Mouse (Mus musculus): ENCODE results near the gene Lasp1.

Gene Lasp1

DNA sequence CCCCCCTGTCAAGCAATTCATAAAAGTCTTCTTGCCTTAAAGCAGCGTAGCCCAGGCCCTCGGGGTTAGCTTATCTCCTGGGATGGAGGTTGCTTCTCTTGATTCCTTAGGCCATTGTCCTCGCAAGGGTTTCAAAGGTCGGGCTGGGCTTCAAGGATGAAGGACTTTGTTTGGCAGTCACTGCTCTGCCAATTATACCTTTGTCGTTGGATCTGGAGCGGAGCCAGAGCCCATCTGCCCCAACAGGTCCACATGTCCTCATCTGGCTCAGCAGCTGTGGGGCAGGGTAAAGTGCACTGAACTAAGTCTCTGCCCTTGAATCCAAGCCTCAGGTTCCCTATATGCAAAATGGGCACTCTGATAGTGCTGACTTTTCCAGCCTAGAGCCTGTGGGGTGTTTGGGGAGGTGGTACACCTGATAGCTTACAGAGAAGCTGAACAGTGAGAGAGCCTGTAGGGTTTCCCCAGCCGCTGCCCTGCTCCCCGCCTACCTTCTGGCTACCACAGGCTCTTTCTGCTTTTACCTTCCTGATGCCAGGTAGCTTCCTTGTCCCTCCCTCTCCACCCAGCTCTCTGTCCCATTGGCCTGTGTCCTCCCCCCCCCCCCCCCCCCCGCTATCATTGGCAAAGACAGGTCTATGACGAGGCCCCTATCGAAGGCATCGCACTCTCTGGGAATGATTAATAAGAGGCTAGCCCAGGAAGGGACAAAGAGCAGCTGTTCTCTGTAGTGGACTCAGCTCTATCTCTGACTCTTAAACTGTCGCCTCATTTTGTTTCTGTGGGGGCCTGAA, 13.0 kb downstream of the Lasp1 start:
- peak; percentile 64 to 78 for DNase-seq

DNA sequence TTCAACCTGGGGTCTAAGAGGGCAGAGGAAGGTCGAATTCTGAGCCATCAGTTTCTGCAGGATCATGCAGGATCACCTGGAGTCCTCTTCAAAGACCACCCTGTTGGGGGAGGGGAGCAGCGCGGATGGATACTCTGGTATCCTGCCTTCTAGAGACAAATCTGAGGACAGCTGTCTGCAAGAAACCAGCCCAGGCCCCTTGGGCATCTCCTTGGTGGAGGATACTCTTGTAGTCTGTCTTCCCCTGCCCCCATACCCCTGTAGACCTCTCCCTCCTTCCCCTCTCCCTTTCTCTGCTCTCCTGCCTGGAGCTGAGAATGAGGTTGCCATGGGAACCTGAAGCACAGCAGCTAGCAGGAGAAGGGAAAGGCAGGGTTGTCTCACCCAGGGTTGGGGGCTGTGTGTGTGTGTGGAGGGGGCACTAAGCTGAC, 13.7 kb downstream of the Lasp1 start:
- DNase-seq = peak in 1 of 2 experiments; percentile 44

DNA sequence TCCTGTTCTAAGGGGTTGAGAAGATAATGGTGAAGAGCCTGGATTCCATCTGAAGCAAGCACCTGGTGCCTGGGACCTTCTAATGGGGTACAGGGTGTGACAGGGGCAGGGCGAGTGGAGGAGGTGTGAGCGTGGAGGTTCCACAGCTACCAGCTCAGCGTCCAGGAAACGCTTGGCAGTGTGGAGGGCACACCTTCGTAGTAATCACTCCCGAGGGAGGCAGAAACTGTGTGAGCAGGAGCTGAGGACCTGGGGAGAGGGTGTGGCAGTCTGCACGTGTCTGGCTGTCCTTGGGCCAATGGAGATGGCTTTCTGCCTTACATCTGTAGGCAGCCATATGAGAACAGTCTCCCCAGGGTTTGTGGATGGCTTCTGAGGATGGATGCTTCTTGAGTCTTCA, 14.3 kb downstream of the Lasp1 start:
- no peak for DNase-seq

GRCm38 (mm10) chr11:97813746-97814515, 15.1 kb downstream of the Lasp1 start:
- peak; percentile 75 to 84 for DNase-seq

DNA sequence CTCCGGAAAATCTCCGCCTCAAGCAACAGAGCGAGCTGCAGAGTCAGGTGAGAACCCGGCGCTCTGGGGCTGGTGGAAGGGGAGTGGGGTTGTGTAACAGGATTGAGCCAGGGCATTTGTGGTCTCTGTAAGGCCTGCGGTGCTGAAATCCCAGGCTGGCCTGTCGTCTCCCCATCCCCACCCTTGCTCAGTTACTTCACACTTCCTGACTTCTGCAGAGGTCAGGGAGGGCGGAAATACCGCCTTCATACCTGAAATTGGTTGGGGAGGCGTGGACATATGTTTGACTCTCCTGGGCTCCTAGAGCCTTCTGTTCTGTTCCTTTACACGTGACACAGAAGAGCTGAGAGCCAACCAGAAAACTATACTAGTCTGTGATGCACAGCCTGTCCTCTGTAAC, 16.9 kb downstream of the Lasp1 start:
- DNase-seq = no peak

DNA sequence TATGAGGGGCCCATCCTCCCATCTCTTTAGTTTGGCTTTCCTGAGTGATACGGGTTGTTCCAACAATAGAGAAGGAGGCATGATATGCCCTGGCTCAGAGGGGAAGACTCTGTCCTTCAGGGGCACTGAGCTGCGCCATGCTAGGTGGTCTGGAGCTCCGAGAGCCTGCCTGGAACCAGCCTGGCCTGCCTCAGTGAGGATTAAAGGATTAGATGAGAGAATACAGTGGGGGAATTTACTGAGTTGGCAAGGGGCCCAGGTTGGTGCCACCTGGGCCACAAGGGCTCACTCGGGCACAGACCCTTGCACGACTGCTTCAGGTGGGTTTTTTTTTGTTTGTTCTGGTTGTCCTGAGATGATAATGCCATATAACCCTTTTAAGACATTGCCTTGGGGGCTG, 17.4 kb downstream of the Lasp1 start:
- DNase-seq = no peak

DNA sequence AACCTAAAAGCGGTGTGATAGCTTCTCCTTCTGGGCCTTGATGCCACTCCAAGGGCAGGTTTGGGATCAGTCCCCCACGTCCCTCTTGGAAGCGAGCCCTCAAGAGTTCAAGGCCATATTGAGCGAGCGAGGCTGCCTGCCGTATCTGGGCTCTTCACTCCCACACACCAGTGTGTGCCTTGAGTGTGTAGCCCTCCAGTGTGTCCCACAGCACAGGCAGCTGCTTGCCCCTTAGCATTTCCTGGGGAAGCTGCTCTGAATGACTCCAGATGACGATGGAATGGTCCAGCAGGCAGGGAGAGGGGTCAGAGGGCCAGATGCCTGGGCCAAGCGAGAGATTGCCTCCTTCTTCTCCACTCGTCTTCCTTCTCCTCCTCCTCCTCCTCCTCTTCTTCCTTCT, 18.1 kb downstream of the Lasp1 start:
- DNase-seq = peak in 1 of 2 experiments; percentile 33

GRCm38 (mm10) chr11:97817379-97817778, 18.6 kb downstream of the Lasp1 start:
- peak in 1 of 2 experiments; percentile 62 for DNase-seq

GRCm38 (mm10) chr11:97818003-97818402, 19.2 kb downstream of the Lasp1 start:
- no peak for DNase-seq

- peak; percentile 57 to 62 for DNase-seq
Measured at GRCm38 (mm10) chr11:97818571-97818970, 19.8 kb downstream of the Lasp1 start.

GRCm38 (mm10) chr11:97819102-97819501, 20.3 kb downstream of the Lasp1 start:
- no peak for DNase-seq

GRCm38 (mm10) chr11:97819923-97820322, 21.1 kb downstream of the Lasp1 start:
- DNase-seq = no peak

DNA sequence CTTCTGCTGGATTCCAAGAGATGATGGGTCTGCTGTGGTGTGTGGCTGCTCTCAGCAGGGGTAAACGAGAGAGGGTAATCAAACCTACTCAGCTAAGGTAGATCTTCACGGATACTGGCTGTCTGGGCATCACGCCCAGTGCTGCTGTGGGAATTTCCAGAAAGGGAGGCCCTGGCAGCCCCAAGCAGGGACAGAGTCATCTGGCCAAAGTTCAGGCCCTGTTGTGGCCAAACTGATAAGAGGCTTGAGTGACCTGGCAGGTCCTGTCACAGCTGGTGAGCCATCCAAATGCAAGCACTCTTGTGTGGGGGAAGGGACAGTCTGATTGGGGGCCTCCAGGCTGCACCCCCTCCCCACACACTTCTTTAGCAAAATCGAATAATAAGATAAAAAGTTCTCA, 22.0 kb downstream of the Lasp1 start:
- peak; percentile 64 to 77 for DNase-seq

DNA sequence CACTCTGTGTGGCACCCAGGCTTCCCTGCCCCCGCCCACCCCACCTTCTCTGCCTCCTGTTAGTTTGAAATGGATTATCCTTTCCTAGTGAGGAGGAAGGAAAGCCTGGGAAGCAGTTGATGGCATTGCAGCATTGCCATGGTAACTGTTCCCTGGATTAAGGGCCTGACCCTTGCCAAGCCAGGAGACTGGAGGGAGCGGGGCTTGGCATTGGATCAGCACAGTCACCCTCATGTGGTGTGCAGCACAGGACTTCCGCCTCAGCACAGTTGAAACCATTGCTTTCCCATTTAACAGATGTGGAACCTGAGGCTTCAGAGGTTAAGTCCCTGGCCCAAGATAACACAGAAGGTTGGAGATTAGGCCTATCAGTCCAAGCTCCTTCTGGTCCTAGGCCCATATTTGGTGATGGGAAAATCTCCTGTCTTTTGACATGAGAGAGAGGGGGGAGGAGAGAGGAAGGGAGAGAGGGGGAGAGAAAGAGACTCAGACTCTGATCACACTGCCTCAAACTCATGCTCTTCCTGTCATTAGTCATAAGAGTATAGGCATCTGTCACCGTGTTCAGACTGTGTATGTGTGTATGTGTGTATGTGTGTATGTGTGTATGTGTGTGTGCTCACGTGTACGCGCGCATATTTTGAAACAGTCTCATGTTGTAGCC, 22.7 kb downstream of the Lasp1 start:
- no peak for DNase-seq

DNA sequence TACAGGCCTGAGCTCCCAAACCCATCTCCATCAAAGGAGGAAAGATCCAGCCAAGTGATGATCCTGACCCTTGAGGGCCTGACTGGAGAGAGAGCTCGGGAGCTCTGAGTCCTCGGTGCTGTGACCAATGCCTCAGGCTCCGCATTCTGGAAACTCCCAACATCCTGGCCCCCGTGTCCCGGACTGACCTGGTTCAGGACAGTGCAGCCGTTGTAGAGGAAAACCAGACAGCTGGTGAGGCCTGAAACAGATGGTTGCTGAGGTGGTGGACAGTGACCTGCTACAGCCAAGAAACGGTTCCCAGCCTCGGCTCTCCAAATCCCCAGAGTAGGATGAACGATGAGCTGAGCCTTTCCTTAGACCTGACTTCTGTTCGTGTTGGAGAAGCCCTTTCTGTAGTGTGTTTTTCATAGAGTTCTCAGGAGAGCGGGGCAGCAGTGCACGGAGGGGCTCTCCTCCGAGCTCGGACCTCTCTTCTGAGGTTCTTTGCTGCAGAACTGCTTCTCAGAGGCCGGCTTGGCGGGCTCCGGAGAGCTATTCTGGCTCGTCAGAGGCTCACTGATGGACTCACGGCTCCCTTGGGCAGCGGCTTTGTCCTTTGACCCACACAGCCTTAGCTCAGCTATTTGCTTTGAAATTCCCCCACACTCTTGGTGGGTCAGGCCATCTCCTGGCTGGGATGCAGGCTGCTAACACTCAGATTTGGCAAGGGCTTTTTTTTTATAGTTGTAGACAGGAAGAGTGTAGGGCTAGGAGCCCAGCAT, 24.2 kb downstream of the Lasp1 start:
- peak; percentile 56 to 70 for DNase-seq

DNA sequence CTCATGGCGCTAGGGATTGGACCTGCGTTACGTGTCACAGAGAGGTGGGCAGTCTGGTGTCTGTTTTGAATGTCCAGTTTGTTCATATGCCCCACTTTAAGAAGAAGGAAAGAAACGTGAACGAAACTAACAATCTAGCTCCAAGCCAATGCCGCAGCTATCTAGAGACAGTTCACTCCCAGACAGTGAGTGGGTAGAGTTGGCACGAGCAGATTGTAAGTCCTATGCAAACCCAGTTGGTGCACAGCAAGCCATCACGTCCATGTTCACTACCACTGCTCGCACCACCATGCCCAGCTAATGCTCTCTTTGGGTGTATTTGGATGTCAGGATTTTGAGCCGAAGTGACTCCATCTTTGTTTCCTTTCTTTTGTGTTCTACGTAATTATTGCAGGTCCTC, 25.4 kb downstream of the Lasp1 start:
- DNase-seq = no peak

GRCm38 (mm10) chr11:97824895-97825294, 26.1 kb downstream of the Lasp1 start:
- peak in 1 of 2 experiments; percentile 47 for DNase-seq

GRCm38 (mm10) chr11:97825295-97825694, 26.5 kb downstream of the Lasp1 start:
- no peak for DNase-seq

- DNase-seq = no peak
Measured at GRCm38 (mm10) chr11:97825971-97826370, 27.2 kb downstream of the Lasp1 start.

DNA sequence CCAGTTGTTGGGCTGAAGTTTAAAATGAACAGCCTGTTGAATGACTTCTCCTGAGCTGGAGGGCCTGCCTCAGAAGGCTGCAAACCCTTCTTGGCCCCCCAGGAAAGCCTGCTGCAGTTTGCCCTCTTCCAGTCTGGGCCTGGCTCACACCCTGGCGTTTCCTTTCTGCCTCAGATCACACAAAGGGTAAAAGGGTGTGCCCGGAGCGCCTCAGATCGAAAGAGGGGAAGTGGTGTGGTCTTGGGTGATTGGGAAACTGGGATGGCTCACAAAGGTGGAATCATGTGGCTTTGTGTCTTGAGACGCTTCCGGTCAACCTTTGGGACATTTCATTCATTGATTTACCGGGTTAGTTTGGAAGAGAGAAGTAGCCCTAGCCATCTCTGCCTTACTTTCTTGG, 27.6 kb downstream of the Lasp1 start:
- DNase-seq = no peak

- no peak for DNase-seq
Measured at GRCm38 (mm10) chr11:97827654-97828053, 28.9 kb downstream of the Lasp1 start.

DNA sequence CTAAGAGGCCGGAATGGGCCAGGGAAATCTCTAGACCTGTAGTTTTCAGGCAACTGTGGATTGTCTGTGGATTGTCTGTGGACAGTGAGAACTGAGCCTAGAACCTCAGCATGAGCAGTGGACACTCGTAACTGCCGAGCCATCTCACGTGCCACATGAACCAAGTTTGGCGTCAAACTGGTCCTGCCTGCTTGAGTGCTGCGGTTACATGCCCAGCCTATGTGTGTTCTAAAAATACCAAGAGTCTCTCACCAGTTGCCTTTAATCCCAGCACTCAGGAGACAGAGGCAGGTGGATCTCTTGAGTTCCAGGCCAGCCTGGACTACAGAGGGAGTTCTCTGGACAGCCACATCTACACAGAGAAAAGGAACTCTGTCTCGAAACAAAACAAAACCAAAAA, 30.6 kb downstream of the Lasp1 start:
- no peak for DNase-seq
